Mouse (Mus musculus): ENCODE data around the gene Crocc2.

- TF ChIP-seq CTCF (IDR thresholded peaks at IDR 0.05; ENCODE audit: low read depth), result no peak
- no peak for TF ChIP-seq EP300 (IDR thresholded peaks at IDR 0.05; ENCODE audit: low read depth)
These were observed 7.2 kb upstream of the Crocc2 start for GRCm38 (mm10) chr1:93161350-93161749.
